ENCODE assay signal across 16 mouse cellular contexts in the genomic region with DNA sequence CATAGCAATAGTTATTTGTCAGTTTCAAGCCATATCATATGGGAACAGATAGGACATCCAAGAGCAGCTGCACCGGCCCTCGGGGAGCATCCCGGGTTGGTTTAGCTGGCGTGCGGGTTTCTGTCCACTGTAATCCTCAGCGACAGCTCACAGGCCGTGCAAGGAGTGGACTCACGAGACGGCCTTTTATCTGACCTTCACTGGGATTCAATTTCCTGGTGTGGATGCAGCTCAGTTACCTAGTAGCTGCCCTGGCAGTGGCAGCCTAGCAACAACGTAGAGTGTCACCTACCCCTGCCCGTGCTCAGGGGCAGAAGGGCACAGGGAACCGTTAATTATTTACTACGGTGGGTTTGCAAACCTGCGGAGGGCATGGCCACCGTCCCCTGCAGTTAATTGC. TPM values are rescaled to one million over a fixed set of nuclear protein-coding genes. Genes with fewer than 3 reads are reported as not detected.
DNase-seq lines count a peak whose midpoint lies in the region; ATAC-seq lines count a peak whose summit lies in the region.
"Had no signal": no experiment of that assay in that cellular context is flagged by ENCODE, and none has a peak within 500 bp of the region (broad histone marks: within the 10 kb centered on the region; RNA-seq: fewer than 3 reads in every experiment).

No protein-coding gene starts in this region.

- peak; percentile 79 for DNase-seq in midbrain, embryonic 11.5 days (ENCODE audit: low spot score, missing footprints)
- no peak for DNase-seq in midbrain, embryonic 10.5 days (ENCODE audit: low spot score)
- DNase-seq in kidney, adult 9 months = peak; percentile 52
- DNase-seq in urinary bladder, adult 2 months (ENCODE audit: low spot score) = no peak
- DNase-seq in B cell, adult 2 months = no peak
- no peak for DNase-seq in adrenal gland, adult 2 months
- DNase-seq: adrenal gland, postnatal 14 days; embryo, embryonic 11 days; gastrocnemius, postnatal 25 days; thymus, adult 2 months had no signal

- peak; percentile 57; the same call in 1 of the 2 replicates for ATAC-seq in midbrain, embryonic 11.5 days (ENCODE audit: low FRiP score)
- ATAC-seq in liver, embryonic 12.5 days = peak; percentile 72
- peak; percentile 54; the same call in 1 of the 2 replicates for ATAC-seq in stomach, embryonic 15.5 days (ENCODE audit: insufficient read depth, low FRiP score, low read depth)
- ATAC-seq: CD4-positive, CD25-positive, alpha-beta regulatory T cell, adult 4 months had no signal

- no peak overlapping the region for H3K4me2 ChIP-seq in midbrain, embryonic 11.5 days
- H3K4me2 ChIP-seq in liver, embryonic 12.5 days = peak overlapping the region; percentile 25; the same call in 1 of the 2 replicates
- no peak overlapping the region for H3K4me2 ChIP-seq in stomach, embryonic 15.5 days
- H3K4me2 ChIP-seq: limb, embryonic 15.5 days had no signal

- WGBS in midbrain, embryonic 11.5 days = 59% methylated on average over 15 of the region's 15 CpGs
- 69% methylated on average over 15 of the region's 15 CpGs for WGBS in midbrain, embryonic 10.5 days
- WGBS in liver, embryonic 12.5 days (ENCODE audit: insufficient replicate concordance) = 59% methylated on average over 15 of the region's 15 CpGs
- 38% methylated on average over 15 of the region's 15 CpGs for WGBS in stomach, embryonic 15.5 days

- no peaks in the 10 kb centered on the region for H3K27me3 ChIP-seq in midbrain, embryonic 11.5 days (ENCODE audit: control insufficient read depth, insufficient read depth, low read length)
- H3K27me3 ChIP-seq in midbrain, embryonic 10.5 days (ENCODE audit: low read depth, poor library complexity, severe bottlenecking) = peaks cover 10% of the 10 kb centered on the region; the same call in 1 of the 2 replicates
- H3K27me3 ChIP-seq in liver, embryonic 12.5 days (replicated peaks) = 0 out of 2 replicates have a peak, but pooled peaks cover 6% of the 10 kb centered on the region
- no peaks in the 10 kb centered on the region for H3K27me3 ChIP-seq in stomach, embryonic 15.5 days (replicated peaks)

- no peak overlapping the region for H3K27ac ChIP-seq in midbrain, embryonic 11.5 days (ENCODE audit: low read depth, low read length)
- no peak overlapping the region for H3K27ac ChIP-seq in midbrain, embryonic 10.5 days (replicated peaks)
- no peak overlapping the region for H3K27ac ChIP-seq in liver, embryonic 12.5 days
- H3K27ac ChIP-seq in stomach, embryonic 15.5 days = no peak overlapping the region
- H3K27ac ChIP-seq: forebrain, embryonic 10.5 days; limb, embryonic 15.5 days had no signal

- no peak overlapping the region for H3K4me3 ChIP-seq in midbrain, embryonic 11.5 days (ENCODE audit: low read depth, low read length)
- no peak overlapping the region for H3K4me3 ChIP-seq in midbrain, embryonic 10.5 days
- H3K4me3 ChIP-seq in liver, embryonic 12.5 days = no peak overlapping the region
- H3K4me3 ChIP-seq in stomach, embryonic 15.5 days (replicated peaks) = no peak overlapping the region
- H3K4me3 ChIP-seq: forebrain, embryonic 10.5 days; limb, embryonic 15.5 days; megakaryocyte, embryonic 14.5 days had no signal

- no peak overlapping the region for H3K9ac ChIP-seq in midbrain, embryonic 11.5 days (ENCODE audit: low read length)
- H3K9ac ChIP-seq in liver, embryonic 12.5 days = no peak overlapping the region
- no peak overlapping the region for H3K9ac ChIP-seq in stomach, embryonic 15.5 days
- H3K9ac ChIP-seq: limb, embryonic 15.5 days had no signal

- H3K9me3 ChIP-seq in midbrain, embryonic 11.5 days (ENCODE audit: control insufficient read depth, low read length) = no peaks in the 10 kb centered on the region
- H3K9me3 ChIP-seq in midbrain, embryonic 10.5 days (replicated peaks) = peaks cover 3% of the 10 kb centered on the region; the same call in 1 of the 2 replicates
- no peaks in the 10 kb centered on the region for H3K9me3 ChIP-seq in liver, embryonic 12.5 days (replicated peaks)
- H3K9me3 ChIP-seq in stomach, embryonic 15.5 days = no peaks in the 10 kb centered on the region
- H3K9me3 ChIP-seq: forebrain, embryonic 10.5 days; limb, embryonic 15.5 days had no signal

- H3K4me1 ChIP-seq in midbrain, embryonic 11.5 days (ENCODE audit: control insufficient read depth, insufficient read depth, low read length) = peaks cover 2% of the 10 kb centered on the region; the same call in 1 of the 2 replicates
- H3K4me1 ChIP-seq in midbrain, embryonic 10.5 days = peaks cover 14% of the 10 kb centered on the region
- H3K4me1 ChIP-seq in liver, embryonic 12.5 days = peaks cover 4% of the 10 kb centered on the region; the same call in 1 of the 2 replicates
- H3K4me1 ChIP-seq in stomach, embryonic 15.5 days = no peaks in the 10 kb centered on the region
- H3K4me1 ChIP-seq: limb, embryonic 15.5 days had no signal

- H3K36me3 ChIP-seq in midbrain, embryonic 11.5 days (ENCODE audit: control insufficient read depth, insufficient read depth, low read length) = no peaks in the 10 kb centered on the region
- H3K36me3 ChIP-seq in midbrain, embryonic 10.5 days = no peaks in the 10 kb centered on the region
- no peaks in the 10 kb centered on the region for H3K36me3 ChIP-seq in liver, embryonic 12.5 days
- H3K36me3 ChIP-seq in stomach, embryonic 15.5 days = no peaks in the 10 kb centered on the region
- H3K36me3 ChIP-seq: forebrain, embryonic 10.5 days; limb, embryonic 15.5 days had no signal

RNA-seq across cellular contexts. Expression of a gene that starts 50.2 kb away (rescaled TPM):
- 0.93 and 1.1 TPM in 2 replicates for polyA plus RNA-seq in midbrain, embryonic 11.5 days (2014; fragmentation: Nextera tagmentation; extraction: Ambion mirVana)
- 0.53 and 0.95 TPM in 2 replicates for polyA plus RNA-seq in midbrain, embryonic 10.5 days (2016; fragmentation: Nextera tagmentation; extraction: Ambion mirVana)
- 1.3 and 1.4 TPM in 2 replicates for polyA plus RNA-seq in liver, embryonic 12.5 days (2016; fragmentation: Nextera tagmentation; extraction: Ambion mirVana)
- 2.0 and 2.1 TPM in 2 replicates for polyA plus RNA-seq in stomach, embryonic 15.5 days (2015; fragmentation: Nextera tagmentation; extraction: Ambion mirVana)
- polyA plus RNA-seq in urinary bladder, adult 2 months (2012; rRNA removed) = 9.9 and 10.9 TPM in 2 replicates
- 1 to 10 TPM; 4.2 to 6.8 TPM for total RNA-seq in adrenal gland, adult 2 months (2021)
- 4.2 and 5.0 TPM in 2 replicates for polyA plus RNA-seq in adrenal gland, adult 2 months (2012; rRNA removed)
- polyA plus RNA-seq: CD4-positive, CD25-positive, alpha-beta regulatory T cell, adult 4 months had no signal

Comparison
In these comparisons a context has a peak if more than half of its experiments do, and no peak if none do; other contexts are left out.
1. DNase-seq: peak in midbrain, embryonic 11.5 days (single experiment) and kidney, adult 9 months (single experiment); none in midbrain, embryonic 10.5 days (single experiment), urinary bladder, adult 2 months (single experiment), B cell, adult 2 months (0 of 2) and adrenal gland, adult 2 months (single experiment).
2. Peak in every context shown above with its lines, with median percentiles within 50 percentile points of each other: ATAC-seq.